Mouse (Mus musculus) hindbrain, embryonic 14.5 days (tissue): ENCODE measurements around the gene Arhgef2. TPM values are rescaled to one million over a fixed set of nuclear protein-coding genes. Genes with fewer than 3 reads are reported as not detected.

Experiments used
- ATAC-seq: fragments of 200-750 bp; cut with Nextera tagmentation; 2 replicates; pipeline ENCODE4 v1.8.0; 2017; ENCODE audit warnings: moderate number of reproducible peaks, mild to moderate bottlenecking, moderate TSS enrichment, moderate library complexity; ENCODE audit not compliant: low FRiP score
- DNase-seq: peaks from one replicate; pipeline ENCODE4 v3.0.0-alpha.2; 2015; ENCODE audit warnings: low spot score
- H3K27ac ChIP-seq: fragments of 300-500 bp; sonication (generic); 2 replicates; pipeline ENCODE4 v1.5.1; 2014; ENCODE audit warnings: mild to moderate bottlenecking, moderate library complexity
- H3K27me3 ChIP-seq: fragments of 300-500 bp; sonication (generic); 2 replicates; pipeline ENCODE4 v1.6.1; 2014; ENCODE audit warnings: mild to moderate bottlenecking, low read length, mixed read lengths; ENCODE audit not compliant: control insufficient read depth, insufficient read depth
- H3K36me3 ChIP-seq: fragments of 300-500 bp; sonication (generic); replicated peaks from 2 replicates; pipeline ENCODE4 v1.6.1; 2014; ENCODE audit not compliant: control insufficient read depth, insufficient read depth
- H3K4me1 ChIP-seq: fragments of 300-500 bp; sonication (generic); replicated peaks from 2 replicates; pipeline ENCODE4 v1.6.1; 2014; ENCODE audit warnings: antibody characterized with exemption, low read length, mixed read lengths; ENCODE audit not compliant: control insufficient read depth, insufficient read depth
- H3K4me2 ChIP-seq: fragments of 300-500 bp; sonication (generic); replicated peaks from 2 replicates; pipeline ENCODE4 v1.6.1; 2014; ENCODE audit warnings: mild to moderate bottlenecking, moderate library complexity
- H3K4me3 ChIP-seq: fragments of 300-500 bp; sonication (generic); replicated peaks from 2 replicates; pipeline ENCODE4 v1.5.1; 2014; ENCODE audit warnings: mild to moderate bottlenecking, low read length
- H3K9ac ChIP-seq: fragments of 300-500 bp; sonication (generic); 2 replicates; pipeline ENCODE4 v1.6.1; 2014
- H3K9me3 ChIP-seq: fragments of 300-500 bp; sonication (generic); 2 replicates; pipeline ENCODE4 v1.6.1; 2016; ENCODE audit warnings: low read length; ENCODE audit not compliant: control insufficient read depth
- WGBS: fragments of 180-500 bp; shearing (Covaris S2); extraction: QIAGEN DNeasy Blood & Tissue Kit; methylation state at CpG from one replicate; pipeline ENCODE4 v1.1.7; 2014; 5-methylcytosine and 5-hydroxymethylcytosine counted together
- polyA plus RNA-seq: library from polyadenylated mRNA; unstranded; fragments of >200 nt; fragmentation: Nextera tagmentation; extraction: Ambion mirVana; gene quantifications from 2 replicates; pipeline ENCODE4 v1.2.1, GENCODE M21; 2014

The Arhgef2 gene
- polyA plus RNA-seq, 1 experiment from 2014 or later = 115 TPM

GRCm38 (mm10) chr3:88650713-88651504, 45.1 kb downstream of the Arhgef2 start:
- DNase-seq = no peak
- no peak for ATAC-seq
- WGBS = 83% methylated on average over 13 of the region's 13 CpGs
- Histone ChIP-seq H3K27ac (no peak overlapping the region), H3K4me2 (no peak overlapping the region), H3K4me1 (no peaks in the 10 kb centered on the region), H3K9ac (no peak overlapping the region), H3K9me3 (no peaks in the 10 kb centered on the region), H3K4me3 (no peak overlapping the region), H3K27me3 (no peaks in the 10 kb centered on the region), H3K36me3 (peaks cover 29% of the 10 kb centered on the region)

- H3K36me3 ChIP-seq = peaks cover 19% of the 10 kb centered on the region
- H3K9me3 ChIP-seq = no peaks in the 10 kb centered on the region
- H3K4me2 ChIP-seq = no peak overlapping the region
- no peak overlapping the region for H3K9ac ChIP-seq
- H3K27me3 ChIP-seq = no peaks in the 10 kb centered on the region
- ATAC-seq (no peak), DNase-seq (no peak)
- no peak overlapping the region for H3K27ac ChIP-seq
- H3K4me1 ChIP-seq = no peaks in the 10 kb centered on the region
- no peak overlapping the region for H3K4me3 ChIP-seq
- 80% methylated on average over 18 of the region's 18 CpGs for WGBS
Measured at GRCm38 (mm10) chr3:88651669-88652618, 46.2 kb downstream of the Arhgef2 start.

GRCm38 (mm10) chr3:88652846-88653515, 47.2 kb downstream of the Arhgef2 start, which contains the start of gene Rxfp4:
Rxfp4 (minus strand) TSS chr3:88653142.
- H3K4me2 ChIP-seq = no peak within 1 kb of the TSS
- DNase-seq = no peak
- H3K9me3 ChIP-seq = no peaks in the 10 kb centered on the region
- H3K36me3 ChIP-seq = peaks cover 8% of the 10 kb centered on the region
- H3K4me1 ChIP-seq = no peaks in the 10 kb centered on the region
- WGBS = 94% methylated on average over 17 of the region's 17 CpGs
- no peak for ATAC-seq
- no peaks in the 10 kb centered on the region for H3K27me3 ChIP-seq
- H3K4me3 ChIP-seq = no peak within 1 kb of the TSS
- no peak within 1 kb of the TSS for H3K9ac ChIP-seq
- H3K27ac ChIP-seq = no peak within 1 kb of the TSS

- 90% methylated on average over 6 of the region's 6 CpGs for WGBS
- no peak overlapping the region for H3K4me3 ChIP-seq
- H3K4me2 ChIP-seq = no peak overlapping the region
- H3K27ac ChIP-seq = no peak overlapping the region
- no peaks in the 10 kb centered on the region for H3K27me3 ChIP-seq
- H3K9me3 ChIP-seq = no peaks in the 10 kb centered on the region
- H3K4me1 ChIP-seq = no peaks in the 10 kb centered on the region
- DNase-seq (no peak), ATAC-seq (no peak)
- no peak overlapping the region for H3K9ac ChIP-seq
- H3K36me3 ChIP-seq = peaks cover under 1% of the 10 kb centered on the region
Measured at GRCm38 (mm10) chr3:88653516-88654370, 48.0 kb downstream of the Arhgef2 start.

- Histone ChIP-seq H3K9me3 (no peaks in the 10 kb centered on the region), H3K4me3 (no peak overlapping the region), H3K4me2 (no peak overlapping the region), H3K9ac (no peak overlapping the region), H3K27me3 (no peaks in the 10 kb centered on the region), H3K4me1 (no peaks in the 10 kb centered on the region), H3K27ac (no peak overlapping the region), H3K36me3 (no peaks in the 10 kb centered on the region)
- DNase-seq = no peak
- ATAC-seq = no peak
- 87% methylated on average over 4 of the region's 4 CpGs for WGBS
Measured at GRCm38 (mm10) chr3:88654621-88655020, 48.9 kb downstream of the Arhgef2 start.

GRCm38 (mm10) chr3:88655619-88656018, 49.9 kb downstream of the Arhgef2 start:
- Histone ChIP-seq H3K4me2 (no peak overlapping the region), H3K9ac (no peak overlapping the region), H3K36me3 (no peaks in the 10 kb centered on the region), H3K9me3 (no peaks in the 10 kb centered on the region), H3K4me3 (no peak overlapping the region), H3K4me1 (no peaks in the 10 kb centered on the region), H3K27me3 (no peaks in the 10 kb centered on the region), H3K27ac (no peak overlapping the region)
- 88% methylated on average over 8 of the region's 8 CpGs for WGBS
- DNase-seq (no peak), ATAC-seq (no peak)

- Histone ChIP-seq H3K4me3 (no peak overlapping the region), H3K27ac (no peak overlapping the region), H3K9ac (no peak overlapping the region), H3K27me3 (no peaks in the 10 kb centered on the region), H3K4me2 (no peak overlapping the region), H3K9me3 (no peaks in the 10 kb centered on the region), H3K36me3 (no peaks in the 10 kb centered on the region), H3K4me1 (no peaks in the 10 kb centered on the region)
- 73% methylated on average over 5 of the region's 5 CpGs for WGBS
- DNase-seq (no peak), ATAC-seq (no peak)
Measured at GRCm38 (mm10) chr3:88658441-88659127, 52.8 kb downstream of the Arhgef2 start.

GRCm38 (mm10) chr3:88659798-88660197, 54.0 kb downstream of the Arhgef2 start:
- Histone ChIP-seq H3K36me3 (no peaks in the 10 kb centered on the region), H3K27ac (no peak overlapping the region), H3K4me2 (no peak overlapping the region), H3K9ac (no peak overlapping the region), H3K27me3 (no peaks in the 10 kb centered on the region), H3K4me1 (no peaks in the 10 kb centered on the region), H3K4me3 (no peak overlapping the region), H3K9me3 (no peaks in the 10 kb centered on the region)
- DNase-seq = no peak
- no peak for ATAC-seq
- 51% methylated on average over 6 of the region's 6 CpGs for WGBS
